Mouse (Mus musculus) ES-Bruce4 (cell line): ENCODE results near the gene Ifih1. TPM values are rescaled to one million over a fixed set of nuclear protein-coding genes. Genes with fewer than 3 reads are reported as not detected.
A peak's percentile ranks its signal among the peaks of the same experiment; 100 is the strongest.

Source experiments
- H3K27ac ChIP-seq: 2 replicates; pipeline ENCODE4 v1.5.1; 2012; ENCODE audit warnings: low read length, inconsistent platforms; ENCODE audit not compliant: insufficient read depth
- H3K27me3 ChIP-seq: 2 replicates; pipeline ENCODE4 v1.6.1; 2012; ENCODE audit warnings: mild to moderate bottlenecking, low read length, inconsistent platforms; ENCODE audit not compliant: control insufficient read depth, poor library complexity, insufficient read depth, severe bottlenecking
- H3K36me3 ChIP-seq: 2 replicates; pipeline ENCODE4 v1.6.1; 2012; ENCODE audit warnings: inconsistent platforms, mild to moderate bottlenecking, low read length, moderate library complexity; ENCODE audit not compliant: control insufficient read depth, poor library complexity, insufficient read depth, severe bottlenecking
- H3K4me1 ChIP-seq: one replicate; pipeline ENCODE4 v1.8.1; 2011; ENCODE audit warnings: low read length; ENCODE audit not compliant: control insufficient read depth, insufficient read depth
- H3K4me3 ChIP-seq: 2 replicates; pipeline ENCODE4 v1.5.1; 2011; ENCODE audit warnings: low read depth, mild to moderate bottlenecking, low read length
- H3K9ac ChIP-seq: 2 replicates; pipeline ENCODE4 v1.6.1; 2012; ENCODE audit warnings: low read depth, mild to moderate bottlenecking, inconsistent platforms; ENCODE audit not compliant: poor library complexity, severe bottlenecking
- H3K9me3 ChIP-seq: replicated peaks from 2 replicates; pipeline ENCODE4 v1.6.1; 2012; ENCODE audit warnings: mild to moderate bottlenecking, low read length, inconsistent platforms; ENCODE audit not compliant: control insufficient read depth, poor library complexity, insufficient read depth, severe bottlenecking
- CTCF ChIP-seq: IDR thresholded peaks from one replicate; pipeline ENCODE4 v1.8.1; 2011; ENCODE audit warnings: low read depth, low read length
- EP300 ChIP-seq: IDR thresholded peaks from 2 replicates; pipeline ENCODE4 v1.6.1; 2011; ENCODE audit warnings: low read depth, low read length; ENCODE audit not compliant: insufficient read depth
- POLR2A ChIP-seq: IDR thresholded peaks from one replicate; pipeline ENCODE4 v1.8.1; 2011; ENCODE audit warnings: low read length; ENCODE audit not compliant: insufficient read depth
- polyA plus RNA-seq: library from polyadenylated mRNA; stranded (reverse); fragments of >200 nt; gene quantifications from 2 replicates; pipeline ENCODE4 v1.2.4, GENCODE M21; 2011; ENCODE audit warnings: low read depth; ENCODE audit not compliant: missing spikeins, insufficient read depth, insufficient read length

Gene Ifih1
- polyA plus RNA-seq, 1 experiment, result 3.1 TPM

- Histone ChIP-seq H3K4me1 (no peaks in the 10 kb centered on the region), H3K27me3 (no peaks in the 10 kb centered on the region), H3K9me3 (no peaks in the 10 kb centered on the region), H3K4me3 (no peak overlapping the region), H3K36me3 (no peaks in the 10 kb centered on the region), H3K9ac (no peak overlapping the region), H3K27ac (no peak overlapping the region)
- no peak for TF ChIP-seq POLR2A
- TF ChIP-seq CTCF, result no peak
- no peak for TF ChIP-seq EP300
These were observed 88.6 kb downstream of the Ifih1 start for GRCm38 (mm10) chr2:62557417-62557816.

GRCm38 (mm10) chr2:62556349-62556748 is 89.7 kb downstream of the Ifih1 start:
- no peak overlapping the region for H3K4me3 ChIP-seq
- no peak overlapping the region for H3K27ac ChIP-seq
- TF ChIP-seq CTCF, result no peak
- H3K36me3 ChIP-seq, result no peaks in the 10 kb centered on the region
- H3K9me3 ChIP-seq, result no peaks in the 10 kb centered on the region
- no peaks in the 10 kb centered on the region for H3K4me1 ChIP-seq
- no peaks in the 10 kb centered on the region for H3K27me3 ChIP-seq
- H3K9ac ChIP-seq, result no peak overlapping the region

- no peak for TF ChIP-seq EP300
- TF ChIP-seq CTCF, result peak; percentile 28
- Histone ChIP-seq H3K9me3 (no peaks in the 10 kb centered on the region), H3K4me3 (no peak overlapping the region), H3K27me3 (no peaks in the 10 kb centered on the region), H3K27ac (no peak overlapping the region), H3K36me3 (no peaks in the 10 kb centered on the region), H3K9ac (no peak overlapping the region), H3K4me1 (no peaks in the 10 kb centered on the region)
These were observed 96.4 kb downstream of the Ifih1 start for GRCm38 (mm10) chr2:62549659-62550058.

GRCm38 (mm10) chr2:62549131-62549530 is 96.9 kb downstream of the Ifih1 start:
- H3K4me1 ChIP-seq, result no peaks in the 10 kb centered on the region
- no peak overlapping the region for H3K4me3 ChIP-seq
- H3K27ac ChIP-seq, result no peak overlapping the region
- no peaks in the 10 kb centered on the region for H3K36me3 ChIP-seq
- TF ChIP-seq POLR2A (no peak), EP300 (no peak), CTCF (no peak)
- H3K9ac ChIP-seq, result no peak overlapping the region
- no peaks in the 10 kb centered on the region for H3K9me3 ChIP-seq
- no peaks in the 10 kb centered on the region for H3K27me3 ChIP-seq

- H3K4me1 ChIP-seq, result no peaks in the 10 kb centered on the region
These were observed 98.0 kb downstream of the Ifih1 start for GRCm38 (mm10) chr2:62548104-62548503.

More at GRCm38 (mm10) chr2:62548104-62548503, 98.0 kb downstream of the Ifih1 start:
- TF ChIP-seq EP300, result no peak
- no peak for TF ChIP-seq POLR2A
- no peak for TF ChIP-seq CTCF
- Histone ChIP-seq H3K27me3 (no peaks in the 10 kb centered on the region), H3K9ac (no peak overlapping the region), H3K9me3 (no peaks in the 10 kb centered on the region), H3K36me3 (no peaks in the 10 kb centered on the region), H3K27ac (no peak overlapping the region), H3K4me3 (no peak overlapping the region)

Other genes starting within 250 kb of the Ifih1 start
- 1.0 and 1.2 TPM in 2 replicates for gene Dpp4, start 234.0 kb downstream of the Ifih1 start, polyA plus RNA-seq
- not detected in 2 replicates for gene Gcg, start 162.6 kb downstream of the Ifih1 start, polyA plus RNA-seq
- 0.70 and 1.3 TPM in 2 replicates for gene Fap, start 72.2 kb downstream of the Ifih1 start, polyA plus RNA-seq
- 16.7 and 24.7 TPM in 2 replicates for gene Gca, start 18.0 kb upstream of the Ifih1 start, polyA plus RNA-seq